Mouse (Mus musculus): ENCODE measurements at regions not wholly inside any gene's neighbourhood (a gene's known extent, or its start where the extent isn't known, plus 50 kb on each side); places are given as distances from the start of the nearest gene placed in this dataset.

- Histone ChIP-seq H3K79me2 (ENCODE audit: control insufficient read depth, insufficient read depth, low read length, poor library complexity) (no peaks in the 10 kb centered on the region), H3K27me3 (ENCODE audit: control insufficient read depth in 1 of 2, insufficient read depth in 2 of 2, low read length in 2 of 2) (no peaks in the 10 kb centered on the region), H3K36me3 (ENCODE audit: control insufficient read depth in 1 of 2, insufficient read depth in 2 of 2, low read length in 2 of 2) (no peaks in the 10 kb centered on the region), H3K9me3 (replicated peaks; ENCODE audit: insufficient read depth, low read length) (no peaks in the 10 kb centered on the region), H3K9ac (ENCODE audit: control insufficient read depth, low read depth, low read length, poor library complexity, severe bottlenecking) (no peak overlapping the region), H3K4me1 (ENCODE audit: control insufficient read depth in 1 of 2, insufficient read depth in 2 of 2, low read length in 2 of 2) (no peaks in the 10 kb centered on the region), H3K27ac (ENCODE audit: control insufficient read depth, low read depth, low read length) (no peak overlapping the region), H3K4me3 (ENCODE audit: control insufficient read depth in 1 of 2, insufficient read depth in 1 of 2, low read depth in 2 of 2, low read length in 2 of 2) (no peak overlapping the region)
- no peak for DNase-seq (ENCODE audit: low read depth, low spot score)
- no peak for TF ChIP-seq ZNF384 (IDR thresholded peaks at IDR 0.05; ENCODE audit: low read depth, low read length)
- no peak for TF ChIP-seq MYB (IDR thresholded peaks at IDR 0.05; ENCODE audit: low read depth, low read length)
- no peak for TF ChIP-seq ELF1 (IDR thresholded peaks at IDR 0.05; ENCODE audit: low read depth, low read length)
These were observed 93.8 kb downstream of the Arl4c start for GRCm38 (mm10) chr1:88608236-88608635.

GRCm38 (mm10) chr1:88605616-88606190 lies 95.8 kb upstream of the Glrp1 start:
- no peaks in the 10 kb centered on the region for H3K9me3 ChIP-seq (replicated peaks; ENCODE audit: insufficient read depth, low read length)
- DNase-seq (ENCODE audit: low read depth, low spot score) = no peak
- H3K27me3 ChIP-seq (ENCODE audit: control insufficient read depth in 1 of 2, insufficient read depth in 2 of 2, low read length in 2 of 2) = no peaks in the 10 kb centered on the region
- H3K27ac ChIP-seq (ENCODE audit: control insufficient read depth, low read depth, low read length) = no peak overlapping the region
- H3K79me2 ChIP-seq (ENCODE audit: control insufficient read depth, insufficient read depth, low read length, poor library complexity) = no peaks in the 10 kb centered on the region
- no peak overlapping the region for H3K9ac ChIP-seq (ENCODE audit: control insufficient read depth, low read depth, low read length, poor library complexity, severe bottlenecking)
- TF ChIP-seq RCOR1 (IDR thresholded peaks at IDR 0.05; ENCODE audit: low read depth, low read length) (no peak), MXI1 (IDR thresholded peaks at IDR 0.05; ENCODE audit: low read depth, low read length) (no peak), MAFK (IDR thresholded peaks at IDR 0.05; ENCODE audit: borderline replicate concordance, low read depth, low read length) (no peak), POLR2A (IDR thresholded peaks at IDR 0.05; ENCODE audit: control insufficient read depth in 1 of 2, insufficient read depth in 1 of 2, low read depth in 1 of 2, low read length in 2 of 2, poor library complexity in 1 of 2) (no peak), ZKSCAN1 (IDR thresholded peaks at IDR 0.05; ENCODE audit: low read depth, low read length) (no peak), HCFC1 (IDR thresholded peaks at IDR 0.05; ENCODE audit: low read depth, low read length) (no peak), ETS1 (IDR thresholded peaks at IDR 0.05; ENCODE audit: low read depth, low read length) (no peak), POLR2AphosphoS5 (IDR thresholded peaks at IDR 0.05; ENCODE audit: borderline replicate concordance, low read depth, low read length) (no peak), TCF12 (IDR thresholded peaks at IDR 0.05; ENCODE audit: low read depth, low read length) (no peak), MYB (IDR thresholded peaks at IDR 0.05; ENCODE audit: low read depth, low read length) (no peak), MAX (IDR thresholded peaks at IDR 0.05; ENCODE audit: low read length) (no peak), JUND (IDR thresholded peaks at IDR 0.05; ENCODE audit: low read depth, low read length) (no peak), UBTF (IDR thresholded peaks at IDR 0.05; ENCODE audit: borderline replicate concordance, insufficient read depth, low read depth, low read length) (no peak), TBP (IDR thresholded peaks at IDR 0.05; ENCODE audit: low read depth, low read length) (no peak), ZMIZ1 (IDR thresholded peaks at IDR 0.05; ENCODE audit: low read depth, low read length) (no peak), RAD21 (IDR thresholded peaks at IDR 0.05; ENCODE audit: low read depth, low read length) (no peak), ZC3H11A (IDR thresholded peaks at IDR 0.05; ENCODE audit: low read depth, low read length) (no peak), E2F4 (IDR thresholded peaks at IDR 0.05; ENCODE audit: borderline replicate concordance, low read depth, low read length) (no peak), MYC (IDR thresholded peaks at IDR 0.05; ENCODE audit: low read depth, low read length) (no peak)
- H3K4me3 ChIP-seq (ENCODE audit: control insufficient read depth in 1 of 2, insufficient read depth in 1 of 2, low read depth in 2 of 2, low read length in 2 of 2) = no peak overlapping the region
- no peaks in the 10 kb centered on the region for H3K36me3 ChIP-seq (ENCODE audit: control insufficient read depth in 1 of 2, insufficient read depth in 2 of 2, low read length in 2 of 2)
- no peaks in the 10 kb centered on the region for H3K4me1 ChIP-seq (ENCODE audit: control insufficient read depth in 1 of 2, insufficient read depth in 2 of 2, low read length in 2 of 2)
